Comparison of ENCODE assay signal across 22 mouse cellular contexts in genomic region chr10:86860396-86860795, GRCm38 (mm10).
DNase-seq lines count a peak whose midpoint lies in the region; TF ChIP-seq lines count a peak whose summit lies in the region.
"Had no signal": no experiment of that assay in that cellular context is flagged by ENCODE, and none has a peak within 500 bp of the region (broad histone marks: within the 10 kb centered on the region; RNA-seq: fewer than 3 reads in every experiment).

No protein-coding gene starts in this region.

- TF ChIP-seq CTCF in gastrocnemius, adult 2 months (IDR thresholded peaks at IDR 0.05): no peak
- no peak for TF ChIP-seq CTCF in cerebellum, adult 2 months (IDR thresholded peaks at IDR 0.05; ENCODE audit: borderline replicate concordance, insufficient read depth, low read depth, low read length)

- intact Hi-C loops in gastrocnemius, adult 2 months (cut with DNase I): no loop called here
- intact Hi-C loops in gastrocnemius, postnatal 36 days (cut with DNase I): no loop called here

- no peaks in the 10 kb centered on the region for H3K4me1 ChIP-seq in cerebellum, adult 2 months (ENCODE audit: control insufficient read depth, insufficient read depth, low read length)

- no peak overlapping the region for H3K27ac ChIP-seq in gastrocnemius, adult 2 months
- no peak overlapping the region for H3K27ac ChIP-seq in cerebellum, adult 2 months (ENCODE audit: insufficient read depth, low read length)

- peak; percentile 3 for DNase-seq in gastrocnemius, adult 2 months
- no peak for DNase-seq in gastrocnemius, postnatal 36 days
- DNase-seq in ES-CJ7 (ENCODE audit: low read depth, low spot score) (peak; percentile 68), R1 (ENCODE audit: low read depth, low spot score) (peak; percentile 35), ZHBTc4 (ENCODE audit: low read depth, low spot score) (peak; percentile 73)
- no peak for DNase-seq in heart, adult 9 months (ENCODE audit: low spot score in 2 of 2)
- DNase-seq in cerebellum, adult 2 months: no peak
- no peak for DNase-seq in layer of hippocampus, adult 9-10 months (ENCODE audit: low spot score)
- DNase-seq: adrenal gland, adult 2 months; adrenal gland, adult 8-10 months; adrenal gland, postnatal 10 days; adrenal gland, postnatal 14 days; adrenal gland, postnatal 25 days; adrenal gland, postnatal 36 days; B cell, adult 2 months; cerebellum, adult 11 months; cerebellum, adult 11-12 months; cerebellum, adult 18-20 months; cerebellum, adult 8-10 months; cerebellum, adult 9-10 months had no signal

- 79% methylated on average over 4 of the region's 4 CpGs for WGBS in cerebellum, adult 2 months

- H3K4me3 ChIP-seq in gastrocnemius, adult 2 months: no peak overlapping the region
- H3K4me3 ChIP-seq in cerebellum, adult 2 months (replicated peaks; ENCODE audit: insufficient read depth, low read depth, low read length): no peak overlapping the region

- H3K27me3 ChIP-seq in cerebellum, adult 2 months (ENCODE audit: control insufficient read depth, insufficient read depth, low read length): no peaks in the 10 kb centered on the region
- H3K27me3 ChIP-seq: CH12.LX, Patski had no signal

- no peak for TF ChIP-seq POLR2A in cerebellum, adult 2 months (IDR thresholded peaks at IDR 0.05; ENCODE audit: borderline replicate concordance, insufficient read depth, low read length)

Comparison
In these comparisons a context has a peak if more than half of its experiments do, and no peak if none do; other contexts are left out.
1. DNase-seq: peak in gastrocnemius, adult 2 months (single experiment), ES-CJ7 (single experiment), R1 (single experiment) and ZHBTc4 (single experiment); none in gastrocnemius, postnatal 36 days (0 of 2), heart, adult 9 months (0 of 2), cerebellum, adult 2 months (0 of 2) and layer of hippocampus, adult 9-10 months (single experiment).